Mouse (Mus musculus) MEL (cell line): Measurements from ENCODE around the gene Adgrg2. TPM values are rescaled to one million over a fixed set of nuclear protein-coding genes. Genes with fewer than 3 reads are reported as not detected.

ENCODE experiments used
- DNase-seq: peaks from one replicate; pipeline ENCODE4 v3.0.0; 2011; ENCODE audit warnings: low read depth, low spot score
- H3K27ac ChIP-seq: 2 replicates; pipeline ENCODE4 v1.5.1; 2012; ENCODE audit warnings: low read depth, mild to moderate bottlenecking, control low read depth, low read length, moderate library complexity; ENCODE audit not compliant: control insufficient read depth
- H3K27me3 ChIP-seq, 2 experiments: fragments of 150-350 bp in 1 of 2; sonication (generic) in 1 of 2; 2 replicates each; pipeline ENCODE4 v1.6.1; 2012; ENCODE audit warnings: low read length in 2 of 2, mild to moderate bottlenecking in 2 of 2, improper control_type of control experiment in 1 of 2, moderate library complexity in 1 of 2; ENCODE audit not compliant: insufficient read depth in 2 of 2, control insufficient read depth in 1 of 2
- H3K36me3 ChIP-seq, 2 experiments: 2 replicates each; pipeline ENCODE4 v1.6.1; 2012 to 2014; ENCODE audit warnings: low read length in 2 of 2, improper control_type of control experiment in 1 of 2, inconsistent platforms in 1 of 2, mild to moderate bottlenecking in 1 of 2; ENCODE audit not compliant: insufficient read depth in 2 of 2, control insufficient read depth in 1 of 2
- H3K4me1 ChIP-seq, 2 experiments: fragments of 150-350 bp in 1 of 2; sonication (generic) in 1 of 2; 2 replicates each; pipeline ENCODE4 v1.6.1; 2012; ENCODE audit warnings: low read length in 2 of 2, improper control_type of control experiment in 1 of 2, mild to moderate bottlenecking in 1 of 2; ENCODE audit not compliant: insufficient read depth in 2 of 2, control insufficient read depth in 1 of 2
- H3K4me3 ChIP-seq, 2 experiments: fragments of 150-350 bp in 1 of 2; sonication (generic) in 1 of 2; 2 replicates each; pipeline ENCODE4 v1.5.1; 2012; ENCODE audit warnings: low read depth in 2 of 2, low read length in 2 of 2, mild to moderate bottlenecking in 2 of 2, moderate library complexity in 2 of 2, control low read depth in 1 of 2, improper control_type of control experiment in 1 of 2; ENCODE audit not compliant: control insufficient read depth in 1 of 2, insufficient read depth in 1 of 2
- H3K79me2 ChIP-seq: 2 replicates; pipeline ENCODE4 v1.6.1; 2012; ENCODE audit warnings: mild to moderate bottlenecking, low read length, moderate library complexity; ENCODE audit not compliant: control insufficient read depth, poor library complexity, insufficient read depth
- H3K9ac ChIP-seq: 2 replicates; pipeline ENCODE4 v1.6.1; 2012; ENCODE audit warnings: low read depth, mild to moderate bottlenecking, control low read depth, low read length, moderate library complexity; ENCODE audit not compliant: control insufficient read depth, poor library complexity, severe bottlenecking
- H3K9me3 ChIP-seq: fragments of 150-350 bp; sonication (generic); replicated peaks from 2 replicates; pipeline ENCODE4 v1.6.1; 2012; ENCODE audit warnings: mild to moderate bottlenecking, low read length, improper control_type of control experiment, moderate library complexity; ENCODE audit not compliant: insufficient read depth
- CHD1 ChIP-seq: IDR thresholded peaks from 2 replicates; pipeline ENCODE4 v1.6.1; 2012; ENCODE audit warnings: low read depth, mild to moderate bottlenecking, inconsistent platforms, low read length, improper control_type of control experiment
- CHD2 ChIP-seq: IDR thresholded peaks from 2 replicates; pipeline ENCODE4 v1.6.1; 2011; ENCODE audit warnings: low read length, improper control_type of control experiment
- CTCF ChIP-seq, 3 experiments: IDR thresholded peaks in 2 of 3; conservative IDR thresholded peaks in 1 of 3; 2 replicates each; pipeline ENCODE4 v1.5.1; 2011 to 2012; ENCODE audit warnings: low read length in 3 of 3, low read depth in 2 of 3, mild to moderate bottlenecking in 2 of 3, improper control_type of control experiment in 1 of 3, inconsistent platforms in 1 of 3, mixed read lengths in 1 of 3, moderate library complexity in 1 of 3; ENCODE audit not compliant: control insufficient read depth in 1 of 3, insufficient read depth in 1 of 3, poor library complexity in 1 of 3, severe bottlenecking in 1 of 3
- E2F4 ChIP-seq: IDR thresholded peaks from 2 replicates; pipeline ENCODE4 v1.6.1; 2011; ENCODE audit warnings: low read depth, low read length, improper control_type of control experiment, borderline replicate concordance
- ELF1 ChIP-seq: IDR thresholded peaks from 2 replicates; pipeline ENCODE4 v1.6.1; 2014; ENCODE audit warnings: low read depth, mild to moderate bottlenecking, inconsistent platforms, low read length, improper control_type of control experiment, moderate library complexity
- EP300 ChIP-seq, 2 experiments: IDR thresholded peaks; 2 replicates each; pipeline ENCODE4 v1.6.1; 2011; ENCODE audit warnings: improper control_type of control experiment in 2 of 2, low read length in 2 of 2, low read depth in 1 of 2, mild to moderate bottlenecking in 1 of 2
- ETS1 ChIP-seq: IDR thresholded peaks from 2 replicates; pipeline ENCODE4 v1.6.1; 2012; ENCODE audit warnings: low read depth, mild to moderate bottlenecking, inconsistent platforms, low read length, improper control_type of control experiment, moderate library complexity
- GATA1 ChIP-seq: IDR thresholded peaks from 2 replicates; pipeline ENCODE4 v1.6.1; 2011; ENCODE audit warnings: low read depth, low read length, improper control_type of control experiment
- HCFC1 ChIP-seq: IDR thresholded peaks from 2 replicates; pipeline ENCODE4 v1.6.1; 2012; ENCODE audit warnings: low read depth, mild to moderate bottlenecking, inconsistent platforms, low read length, improper control_type of control experiment, moderate library complexity
- JUND ChIP-seq: IDR thresholded peaks from 2 replicates; pipeline ENCODE4 v1.6.1; 2011; ENCODE audit warnings: low read depth, mild to moderate bottlenecking, improper control_type of control experiment, low read length
- KAT2A ChIP-seq: conservative IDR thresholded peaks from 2 replicates; pipeline ENCODE4 v1.6.1; 2012; ENCODE audit warnings: low read depth, low read length, improper control_type of control experiment, inconsistent platforms
- MAFK ChIP-seq: IDR thresholded peaks from 2 replicates; pipeline ENCODE4 v1.6.1; 2011; ENCODE audit warnings: low read depth, mild to moderate bottlenecking, low read length, improper control_type of control experiment, borderline replicate concordance
- MAX ChIP-seq: IDR thresholded peaks from 2 replicates; pipeline ENCODE4 v1.6.1; 2011; ENCODE audit warnings: low read length, improper control_type of control experiment
- MAZ ChIP-seq: IDR thresholded peaks from 2 replicates; pipeline ENCODE4 v1.6.1; 2012; ENCODE audit warnings: low read depth, mild to moderate bottlenecking, inconsistent platforms, low read length, improper control_type of control experiment
- MEF2A ChIP-seq: IDR thresholded peaks from 2 replicates; pipeline ENCODE4 v1.6.1; 2014; ENCODE audit warnings: low read depth, mild to moderate bottlenecking, inconsistent platforms, low read length, improper control_type of control experiment; ENCODE audit not compliant: poor library complexity, insufficient replicate concordance, severe bottlenecking; ENCODE audit errors: extremely low read depth
- MXI1 ChIP-seq: IDR thresholded peaks from 2 replicates; pipeline ENCODE4 v1.6.1; 2011; ENCODE audit warnings: mild to moderate bottlenecking, low read depth, low read length, improper control_type of control experiment
- MYB ChIP-seq: IDR thresholded peaks from 2 replicates; pipeline ENCODE4 v1.6.1; 2011; ENCODE audit warnings: mild to moderate bottlenecking, low read depth, low read length, improper control_type of control experiment
- MYC ChIP-seq: IDR thresholded peaks from 2 replicates; pipeline ENCODE4 v1.6.1; 2011; ENCODE audit warnings: low read depth, mild to moderate bottlenecking, low read length, improper control_type of control experiment, moderate library complexity
- NRF1 ChIP-seq: IDR thresholded peaks from 2 replicates; pipeline ENCODE4 v1.6.1; 2014; ENCODE audit warnings: low read depth, mild to moderate bottlenecking, inconsistent platforms, low read length, improper control_type of control experiment, moderate library complexity; ENCODE audit not compliant: poor library complexity, insufficient read depth, severe bottlenecking
- RCOR1 ChIP-seq: IDR thresholded peaks from 2 replicates; pipeline ENCODE4 v1.6.1; 2012; ENCODE audit warnings: low read depth, mild to moderate bottlenecking, inconsistent platforms, low read length, improper control_type of control experiment
- SIN3A ChIP-seq: IDR thresholded peaks from 2 replicates; pipeline ENCODE4 v1.6.1; 2012; ENCODE audit warnings: low read length, improper control_type of control experiment, inconsistent platforms
- SMC3 ChIP-seq: IDR thresholded peaks from 2 replicates; pipeline ENCODE4 v1.6.1; 2011; ENCODE audit warnings: low read depth, low read length, improper control_type of control experiment
- UBTF ChIP-seq: IDR thresholded peaks from 2 replicates; pipeline ENCODE4 v1.6.1; 2012; ENCODE audit warnings: low read depth, mild to moderate bottlenecking, inconsistent platforms, low read length, improper control_type of control experiment, moderate library complexity, borderline replicate concordance; ENCODE audit not compliant: insufficient read depth
- ZMIZ1 ChIP-seq: IDR thresholded peaks from 2 replicates; pipeline ENCODE4 v1.6.1; 2012; ENCODE audit warnings: low read depth, mild to moderate bottlenecking, inconsistent platforms, low read length, improper control_type of control experiment, moderate library complexity
- ZNF384 ChIP-seq: IDR thresholded peaks from 2 replicates; pipeline ENCODE4 v1.6.1; 2012; ENCODE audit warnings: low read depth, mild to moderate bottlenecking, inconsistent platforms, low read length, improper control_type of control experiment
- polyA plus RNA-seq, 2 experiments: library from polyadenylated mRNA; stranded (reverse) in 1 of 2; unstranded in 1 of 2; fragments of >175 nt in 1 of 2; fragments of >200 nt in 1 of 2; gene quantifications; 2 replicates each; pipeline versions ENCODE4 v1.2.1 to v1.2.4; 2012; ENCODE audit warnings: low replicate concordance in 2 of 2, low read depth in 1 of 2; ENCODE audit not compliant: insufficient read length in 2 of 2, insufficient read depth in 1 of 2, missing spikeins in 1 of 2
- total RNA-seq: library from RNA; depleted of rRNA; stranded (reverse); fragments of 300-350 nt; gene quantifications from 2 replicates; pipeline ENCODE4 v1.2.3, GENCODE M21; 2012

The Adgrg2 gene
- total and polyA plus RNA-seq, 3 experiments: not detected

DNA sequence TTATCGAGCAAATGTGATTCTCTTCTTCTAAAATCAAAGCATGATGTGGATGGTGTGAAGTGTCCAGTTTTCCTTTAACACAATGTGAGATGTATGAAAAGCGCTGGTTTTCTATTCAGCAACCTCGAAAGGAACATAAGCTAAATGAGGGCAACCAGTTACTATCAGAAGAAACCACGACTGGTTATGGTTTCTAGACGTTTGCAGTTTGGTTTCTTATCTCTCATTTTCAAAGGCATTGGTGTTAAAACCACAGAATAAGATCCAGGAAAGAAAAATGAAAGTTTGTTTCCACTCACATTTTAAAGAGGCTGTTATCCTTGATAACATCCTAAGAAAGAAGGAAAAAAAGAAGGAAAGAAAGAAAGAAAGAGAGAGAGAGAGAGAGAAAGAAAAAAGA lies 106.0 kb downstream of the Adgrg2 start (continued):
- TF ChIP-seq MYB (peak; percentile 75), MAZ (no peak), CHD1 (no peak), JUND (no peak), ETS1 (peak; percentile 83), NRF1 (no peak), EP300 (IDR thresholded peaks at IDR 0.05; ENCODE audit: low read depth in 1 of 2, low read length in 2 of 2) (peak; percentile 97), CHD2 (no peak), ELF1 (no peak), MYC (0 out of 2 replicates have a peak, but pooled peaks have one; percentile 39), SMC3 (no peak), MEF2A (no peak), GATA1 (peak; percentile 91), KAT2A (no peak), E2F4 (no peak), MAFK (peak; percentile 63; the same call in 1 of the 2 replicates), UBTF (no peak)

GRCm38 (mm10) chrX:160501095-160501494 lies 110.6 kb downstream of the Adgrg2 start:
- H3K4me1 ChIP-seq: peaks cover 9 to 12% of the 10 kb centered on the region in 2 experiments
- no peak for DNase-seq
- H3K27ac ChIP-seq: no peak overlapping the region
- H3K36me3 ChIP-seq: peaks cover 0 to 23% of the 10 kb centered on the region in 2 experiments; a peak in 2 of 4 replicates
- no peak overlapping the region for H3K4me3 ChIP-seq
- TF ChIP-seq MXI1 (no peak), CTCF (IDR thresholded peaks at IDR 0.05 in 2 of 3, conservative IDR thresholded peaks at IDR 0.05 in 1 of 3; ENCODE audit: control insufficient read depth in 1 of 3, insufficient read depth in 1 of 3, low read depth in 2 of 3, low read length in 3 of 3, poor library complexity in 1 of 3, severe bottlenecking in 1 of 3) (no peak), HCFC1 (no peak), ELF1 (no peak), SIN3A (no peak), ZNF384 (no peak), CHD2 (no peak), MAFK (no peak), MAX (no peak), RCOR1 (no peak), ZMIZ1 (no peak), NRF1 (no peak)
- H3K79me2 ChIP-seq: peaks cover 12% of the 10 kb centered on the region
- H3K9me3 ChIP-seq: no peaks in the 10 kb centered on the region
- H3K9ac ChIP-seq: no peak overlapping the region
- H3K27me3 ChIP-seq: no peaks in the 10 kb centered on the region
